15 mouse cellular contexts compared by ENCODE assay signal in genomic region chr2:7346703-7347461, GRCm38 (mm10).
DNase-seq lines count a peak whose midpoint lies in the region; ATAC-seq lines count a peak whose summit lies in the region.
"Had no signal": no experiment of that assay in that cellular context is flagged by ENCODE, and none has a peak within 500 bp of the region (broad histone marks: within the 10 kb centered on the region; RNA-seq: fewer than 3 reads in every experiment).

No protein-coding gene starts in this region.

- no peak for DNase-seq in forebrain, embryonic 10.5 days (ENCODE audit: extremely low spot score, low spot score)
- peak; percentile 66 for DNase-seq in layer of hippocampus, adult 11-12 months (ENCODE audit: low spot score)
- DNase-seq in layer of hippocampus, adult 9-10 months (ENCODE audit: low spot score) = no peak
- peak; percentile 34 to 62 for DNase-seq in layer of hippocampus, postnatal 14 days (ENCODE audit: low spot score in 2 of 2)
- peak; percentile 53 to 60 for DNase-seq in right cerebral cortex, adult 2 months (ENCODE audit: low spot score in 2 of 2)
- DNase-seq in kidney, postnatal 10 days = no peak
- no peak for DNase-seq in neural tube, embryonic 10.5 days (ENCODE audit: extremely low spot score, low spot score)
- DNase-seq: cerebellum, adult 9-11 months; heart, adult 11 months; kidney, postnatal 36 days; thymus, postnatal 14 days had no signal

- H3K9ac ChIP-seq in forebrain, embryonic 16.5 days (replicated peaks; ENCODE audit: low read depth, low read length) = no peak overlapping the region
- H3K9ac ChIP-seq: midbrain, embryonic 13.5 days; neural tube, embryonic 15.5 days had no signal

- H3K27me3 ChIP-seq in forebrain, embryonic 16.5 days (replicated peaks; ENCODE audit: control insufficient read depth, insufficient read depth, low read length) = no peaks in the 10 kb centered on the region
- no peaks in the 10 kb centered on the region for H3K27me3 ChIP-seq in forebrain, embryonic 10.5 days (ENCODE audit: poor library complexity, severe bottlenecking)
- H3K27me3 ChIP-seq: midbrain, embryonic 13.5 days; neural tube, embryonic 15.5 days had no signal

- no peaks in the 10 kb centered on the region for H3K9me3 ChIP-seq in forebrain, embryonic 16.5 days (ENCODE audit: control insufficient read depth, low read length)
- H3K9me3 ChIP-seq in forebrain, embryonic 10.5 days = no peaks in the 10 kb centered on the region
- H3K9me3 ChIP-seq: midbrain, embryonic 13.5 days; neural tube, embryonic 15.5 days had no signal

- WGBS in forebrain, embryonic 16.5 days = 68% methylated on average over 4 of the region's 4 CpGs
- 87% methylated on average over 4 of the region's 4 CpGs for WGBS in forebrain, embryonic 10.5 days

- no peaks in the 10 kb centered on the region for H3K4me1 ChIP-seq in forebrain, embryonic 16.5 days (replicated peaks; ENCODE audit: control insufficient read depth, insufficient read depth, low read length)
- peaks cover 10% of the 10 kb centered on the region for H3K4me1 ChIP-seq in forebrain, embryonic 10.5 days
- H3K4me1 ChIP-seq: midbrain, embryonic 13.5 days; neural tube, embryonic 15.5 days had no signal

- ATAC-seq in forebrain, embryonic 16.5 days = peak; percentile 45; the same call in 1 of the 2 replicates
- ATAC-seq: lung, postnatal 0 days; midbrain, embryonic 13.5 days had no signal

- H3K4me2 ChIP-seq in forebrain, embryonic 16.5 days (ENCODE audit: low read length) = no peak overlapping the region
- H3K4me2 ChIP-seq: midbrain, embryonic 13.5 days; neural tube, embryonic 15.5 days had no signal

- no peaks in the 10 kb centered on the region for H3K36me3 ChIP-seq in forebrain, embryonic 16.5 days (ENCODE audit: control insufficient read depth, insufficient read depth)
- H3K36me3 ChIP-seq in forebrain, embryonic 10.5 days (replicated peaks) = no peaks in the 10 kb centered on the region
- H3K36me3 ChIP-seq: midbrain, embryonic 13.5 days; neural tube, embryonic 15.5 days had no signal

- H3K27ac ChIP-seq in forebrain, embryonic 16.5 days (ENCODE audit: low read length) = no peak overlapping the region
- H3K27ac ChIP-seq in forebrain, embryonic 10.5 days = no peak overlapping the region
- H3K27ac ChIP-seq: midbrain, embryonic 13.5 days; neural tube, embryonic 15.5 days had no signal

- H3K4me3 ChIP-seq in forebrain, embryonic 16.5 days (replicated peaks; ENCODE audit: low read length) = no peak overlapping the region
- H3K4me3 ChIP-seq in forebrain, embryonic 10.5 days = no peak overlapping the region
- H3K4me3 ChIP-seq: midbrain, embryonic 13.5 days; neural tube, embryonic 15.5 days had no signal

Comparison
In these comparisons a context has a peak if more than half of its experiments do, and no peak if none do; other contexts are left out.
1. DNase-seq: peak in layer of hippocampus, adult 11-12 months (single experiment), layer of hippocampus, postnatal 14 days (2 of 2) and right cerebral cortex, adult 2 months (2 of 2); none in forebrain, embryonic 10.5 days (single experiment), layer of hippocampus, adult 9-10 months (single experiment), kidney, postnatal 10 days (single experiment) and neural tube, embryonic 10.5 days (single experiment).